Mouse (Mus musculus) stomach, postnatal 0 days (tissue): ENCODE data around the gene Cd4.

Experiments used
- CTCF ChIP-seq: IDR thresholded peaks from 2 replicates; pipeline ENCODE4 v1.5.1; 2016; ENCODE audit warnings: antibody characterized with exemption, low read depth, mild to moderate bottlenecking, moderate library complexity
- EP300 ChIP-seq: optimal IDR thresholded peaks from 2 replicates; pipeline ENCODE3; 2016; ENCODE audit warnings: antibody characterized with exemption

GRCm38 (mm10) chr6:124883351-124883750 lies 4.7 kb downstream of the Cd4 start:
- no peak for TF ChIP-seq CTCF
- TF ChIP-seq EP300: no peak
